Mouse (Mus musculus) limb, embryonic 10.5 days (tissue): ENCODE data around the gene Duoxa1. TPM values are rescaled to one million over a fixed set of nuclear protein-coding genes. Genes with fewer than 3 reads are reported as not detected.
"Not testable (repeated sequence)": the region's sequence is repeated elsewhere in the genome, so short reads cannot be mapped to it uniquely, and the experiment has no call there.

ENCODE experiments used
- DNase-seq: peaks from one replicate; pipeline ENCODE4 v3.0.0-alpha.2; 2017; ENCODE audit warnings: low spot score
- H3K27ac ChIP-seq: fragments of 300-500 bp; sonication (generic); 2 replicates; pipeline ENCODE4 v1.5.1; 2016; ENCODE audit warnings: mild to moderate bottlenecking
- H3K27me3 ChIP-seq: fragments of 300-500 bp; sonication (generic); 2 replicates; pipeline ENCODE4 v1.6.1; 2016; ENCODE audit warnings: low read depth, mild to moderate bottlenecking; ENCODE audit not compliant: poor library complexity, severe bottlenecking
- H3K36me3 ChIP-seq: fragments of 300-500 bp; sonication (generic); 2 replicates; pipeline ENCODE4 v1.6.1; 2016; ENCODE audit warnings: mild to moderate bottlenecking, moderate library complexity
- H3K4me1 ChIP-seq: fragments of 300-500 bp; sonication (generic); 2 replicates; pipeline ENCODE4 v1.6.1; 2016
- H3K4me3 ChIP-seq: fragments of 300-500 bp; sonication (generic); 2 replicates; pipeline ENCODE4 v1.5.1; 2016; ENCODE audit warnings: mild to moderate bottlenecking, moderate library complexity
- H3K9me3 ChIP-seq: fragments of 300-500 bp; sonication (generic); replicated peaks from 2 replicates; pipeline ENCODE4 v1.6.1; 2016; ENCODE audit warnings: mild to moderate bottlenecking
- WGBS: fragments of 180-500 bp; shearing (Covaris S2); methylation state at CpG from one replicate; pipeline ENCODE4 v1.1.7; 2016; 5-methylcytosine and 5-hydroxymethylcytosine counted together
- polyA plus RNA-seq: library from polyadenylated mRNA; unstranded; fragments of >200 nt; fragmentation: Nextera tagmentation; extraction: Ambion mirVana; gene quantifications from 2 replicates; pipeline ENCODE4 v1.2.1, GENCODE M21; 2016

The Duoxa1 gene
- polyA plus RNA-seq, 1 experiment from 2014 or later, result 0.45 TPM

DNA sequence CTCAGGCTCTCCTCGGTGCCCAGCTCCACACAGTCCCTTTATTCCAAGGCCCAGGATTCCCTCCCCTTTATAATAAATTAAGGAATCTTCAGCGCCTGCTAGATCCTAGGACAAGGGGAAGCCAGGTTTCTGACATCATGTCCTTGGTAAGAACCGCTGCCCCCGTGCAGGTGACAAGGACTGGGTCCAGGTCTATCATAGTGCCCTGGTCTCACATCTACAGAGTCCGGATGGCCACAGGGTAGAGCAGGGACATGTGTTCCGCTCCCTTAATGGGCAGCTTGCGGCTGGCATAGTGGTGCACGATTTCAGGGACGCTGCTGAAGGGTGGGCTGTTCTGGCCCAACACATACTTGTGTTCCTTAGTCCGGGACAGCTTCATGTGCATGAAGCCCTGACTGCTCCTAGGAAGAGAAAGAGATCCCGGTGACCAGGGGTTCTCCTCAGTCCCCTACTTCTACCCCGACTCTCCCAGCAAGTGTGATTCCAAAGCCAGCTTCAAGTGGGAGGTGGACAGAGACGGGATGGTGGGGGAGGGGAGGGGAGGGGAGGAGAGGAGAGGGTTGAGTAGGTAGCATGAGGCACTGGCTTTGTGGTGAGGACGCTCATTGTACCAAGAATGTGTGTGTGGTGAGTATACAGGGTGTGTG lies 35.7 kb upstream of the Duoxa1 start:
- H3K36me3 ChIP-seq, result peaks cover 33% of the 10 kb centered on the region
- H3K27me3 ChIP-seq, result no peaks in the 10 kb centered on the region
- H3K4me3 ChIP-seq, result peak overlapping the region; percentile 66
- 10% methylated on average over 14 of the region's 14 CpGs for WGBS
- H3K27ac ChIP-seq, result peak overlapping the region; percentile 99
- no peak for DNase-seq
- no peaks in the 10 kb centered on the region for H3K9me3 ChIP-seq
- H3K4me1 ChIP-seq, result peaks cover 33% of the 10 kb centered on the region

GRCm38 (mm10) chr2:122348531-122349131 lies 35.1 kb upstream of the Duoxa1 start:
- peak; percentile 93 for DNase-seq
- Histone ChIP-seq H3K9me3 (no peaks in the 10 kb centered on the region), H3K27ac (peak overlapping the region; percentile 99), H3K4me3 (peak overlapping the region; percentile 66), H3K36me3 (peaks cover 27% of the 10 kb centered on the region), H3K27me3 (no peaks in the 10 kb centered on the region), H3K4me1 (peaks cover 26% of the 10 kb centered on the region)
- WGBS, result under 1% methylated on average over 63 of the region's 63 CpGs

GRCm38 (mm10) chr2:122347257-122347656 lies 33.7 kb upstream of the Duoxa1 start:
- H3K4me1 ChIP-seq, result peaks cover 24% of the 10 kb centered on the region
- DNase-seq, result no peak
- 88% methylated on average over 3 of the region's 3 CpGs for WGBS
- no peak overlapping the region for H3K4me3 ChIP-seq
- H3K27me3 ChIP-seq, result no peaks in the 10 kb centered on the region
- no peaks in the 10 kb centered on the region for H3K9me3 ChIP-seq
- H3K36me3 ChIP-seq, result peaks cover 15% of the 10 kb centered on the region
- no peak overlapping the region for H3K27ac ChIP-seq

- DNase-seq, H3K9me3 ChIP-seq, H3K4me3 ChIP-seq, H3K27me3 ChIP-seq, H3K36me3 ChIP-seq, H3K27ac ChIP-seq: not testable (repeated sequence)
- H3K4me1 ChIP-seq, result peaks cover 24% of the 10 kb centered on the region
- WGBS, result 88% methylated on average over 6 of the region's 6 CpGs
Measured at GRCm38 (mm10) chr2:122346164-122346563, 32.6 kb upstream of the Duoxa1 start.

- H3K27me3 ChIP-seq, result no peaks in the 10 kb centered on the region
- no peaks in the 10 kb centered on the region; the same call in 1 of the 2 replicates for H3K36me3 ChIP-seq
- DNase-seq, result peak; percentile 41
- H3K4me3 ChIP-seq, result no peak overlapping the region
- H3K9me3 ChIP-seq, result no peaks in the 10 kb centered on the region
- H3K4me1 ChIP-seq, result peaks cover 24% of the 10 kb centered on the region
- 84% methylated on average over 6 of the region's 6 CpGs for WGBS
- H3K27ac ChIP-seq, result no peak overlapping the region
Measured at GRCm38 (mm10) chr2:122345106-122345893, 31.8 kb upstream of the Duoxa1 start.

GRCm38 (mm10) chr2:122337291-122337690 lies 23.8 kb upstream of the Duoxa1 start:
- Histone ChIP-seq H3K27me3 (peaks cover 24% of the 10 kb centered on the region; the same call in 1 of the 2 replicates), H3K4me3 (peak overlapping the region; percentile 27), H3K9me3 (no peaks in the 10 kb centered on the region), H3K36me3 (no peaks in the 10 kb centered on the region), H3K4me1 (peaks cover 3% of the 10 kb centered on the region; the same call in 1 of the 2 replicates), H3K27ac (no peak overlapping the region)
- DNase-seq, result no peak
- WGBS, result 56% methylated on average over 21 of the region's 21 CpGs

- Histone ChIP-seq H3K27ac (no peak overlapping the region), H3K9me3 (no peaks in the 10 kb centered on the region), H3K4me1 (peaks cover 3% of the 10 kb centered on the region; the same call in 1 of the 2 replicates), H3K36me3 (no peaks in the 10 kb centered on the region), H3K4me3 (no peak overlapping the region), H3K27me3 (peaks cover 24% of the 10 kb centered on the region; the same call in 1 of the 2 replicates)
- no peak for DNase-seq
- 85% methylated on average over 3 of the region's 3 CpGs for WGBS
Measured at GRCm38 (mm10) chr2:122334170-122334569, 20.6 kb upstream of the Duoxa1 start.

- H3K27ac ChIP-seq, result no peak overlapping the region
- H3K4me3 ChIP-seq, result no peak overlapping the region
- no peaks in the 10 kb centered on the region for H3K9me3 ChIP-seq
- H3K27me3 ChIP-seq, result 0 out of 2 replicates have a peak, but pooled peaks cover 11% of the 10 kb centered on the region
- H3K36me3 ChIP-seq, result no peaks in the 10 kb centered on the region
- no peaks in the 10 kb centered on the region for H3K4me1 ChIP-seq
- no peak for DNase-seq
- WGBS, result 88% methylated on average over 3 of the region's 3 CpGs
Measured at GRCm38 (mm10) chr2:122332222-122332621, 18.7 kb upstream of the Duoxa1 start.

DNA sequence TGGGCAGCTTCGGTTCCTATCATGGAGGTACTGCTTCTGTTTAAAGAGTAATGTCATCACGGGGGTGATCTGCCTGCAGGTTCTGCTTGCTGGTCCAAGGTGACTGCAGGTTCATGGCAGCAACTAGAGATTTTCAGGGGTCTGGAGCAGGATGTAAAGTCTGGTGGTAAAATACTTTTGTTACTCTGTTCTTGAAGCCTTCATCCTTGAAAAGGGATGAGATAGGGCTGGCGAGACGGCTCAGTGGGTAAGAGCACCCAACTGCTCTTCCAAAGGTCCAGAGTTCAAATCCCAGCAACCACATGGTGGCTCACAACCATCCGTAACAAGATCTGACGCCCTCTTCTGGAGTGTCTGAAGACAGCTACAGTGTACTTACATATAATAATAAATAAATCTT lies 16.8 kb upstream of the Duoxa1 start:
- H3K4me1 ChIP-seq, H3K9me3 ChIP-seq, H3K27me3 ChIP-seq, H3K4me3 ChIP-seq, H3K27ac ChIP-seq, H3K36me3 ChIP-seq, DNase-seq: not testable (repeated sequence)
- WGBS, result 88% methylated on average over 6 of the region's 6 CpGs

DNA sequence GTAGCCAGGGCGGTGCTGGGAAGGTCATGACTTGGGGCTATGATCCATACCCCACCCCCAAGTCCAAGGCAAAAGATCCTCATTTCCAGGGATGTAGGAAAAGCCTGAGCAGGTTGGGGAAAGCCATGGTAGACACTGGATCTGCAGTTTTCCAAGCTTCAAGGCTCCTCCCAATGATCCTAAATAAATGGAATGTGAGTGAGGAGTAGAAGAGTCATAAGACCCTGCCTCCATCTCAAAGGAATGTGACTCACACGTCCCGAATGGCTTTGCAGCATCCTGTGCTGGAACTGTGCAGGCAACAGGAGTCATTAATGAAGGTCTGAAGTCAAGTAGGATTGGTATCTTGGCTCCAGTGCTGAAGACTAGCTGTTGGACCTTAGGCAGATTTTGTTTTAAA lies 14.5 kb upstream of the Duoxa1 start:
- Histone ChIP-seq H3K4me1 (0 out of 2 replicates have a peak, but pooled peaks cover 4% of the 10 kb centered on the region), H3K4me3 (no peak overlapping the region), H3K27me3 (no peaks in the 10 kb centered on the region), H3K27ac (no peak overlapping the region), H3K36me3 (no peaks in the 10 kb centered on the region), H3K9me3 (no peaks in the 10 kb centered on the region)
- DNase-seq, result no peak
- 77% methylated on average over 3 of the region's 3 CpGs for WGBS

DNA sequence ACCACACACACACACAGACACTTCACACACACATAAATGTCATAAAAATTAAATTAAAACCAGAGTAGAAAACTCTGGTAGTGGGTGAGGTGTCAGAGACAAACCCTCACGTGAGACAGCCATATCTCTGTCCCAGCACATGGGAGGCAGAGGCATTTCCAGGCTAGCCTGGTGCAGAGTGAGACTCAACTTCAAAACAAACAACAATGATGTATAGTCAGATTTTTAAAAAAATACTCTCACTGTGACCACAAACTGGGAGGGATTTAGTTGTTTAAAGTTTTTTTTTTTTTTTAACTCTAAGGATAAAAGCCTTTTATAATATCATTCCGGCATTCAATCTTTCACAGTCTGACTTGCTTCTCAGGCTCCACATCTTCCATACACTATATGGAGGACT lies 11.8 kb upstream of the Duoxa1 start:
- Histone ChIP-seq H3K9me3 (no peaks in the 10 kb centered on the region), H3K27ac (no peak overlapping the region), H3K4me3 (no peak overlapping the region), H3K27me3 (no peaks in the 10 kb centered on the region), H3K36me3 (no peaks in the 10 kb centered on the region), H3K4me1 (0 out of 2 replicates have a peak, but pooled peaks cover 4% of the 10 kb centered on the region)
- 69% methylated on average over 2 of the region's 2 CpGs for WGBS
- no peak for DNase-seq

GRCm38 (mm10) chr2:122324586-122324985 lies 11.1 kb upstream of the Duoxa1 start:
- H3K27me3 ChIP-seq, result no peaks in the 10 kb centered on the region
- 0 out of 2 replicates have a peak, but pooled peaks cover 4% of the 10 kb centered on the region for H3K4me1 ChIP-seq
- WGBS, result 77% methylated on average over 3 of the region's 3 CpGs
- H3K9me3 ChIP-seq, result no peaks in the 10 kb centered on the region
- no peak overlapping the region for H3K27ac ChIP-seq
- H3K36me3 ChIP-seq, result no peaks in the 10 kb centered on the region
- no peak for DNase-seq
- H3K4me3 ChIP-seq, result no peak overlapping the region

GRCm38 (mm10) chr2:122323960-122324359 lies 10.4 kb upstream of the Duoxa1 start:
- Histone ChIP-seq H3K4me3 (no peak overlapping the region), H3K4me1 (0 out of 2 replicates have a peak, but pooled peaks cover 4% of the 10 kb centered on the region), H3K36me3 (no peaks in the 10 kb centered on the region), H3K27ac (no peak overlapping the region), H3K27me3 (no peaks in the 10 kb centered on the region), H3K9me3 (no peaks in the 10 kb centered on the region)
- 67% methylated on average over 3 of the region's 3 CpGs for WGBS
- no peak for DNase-seq
